Mouse (Mus musculus) C3H10T1/2 (cell line): ENCODE results near the gene Gm3012. TPM values are rescaled to one million over a fixed set of nuclear protein-coding genes. Genes with fewer than 3 reads are reported as not detected.

Experiments
- polyA plus RNA-seq, 2 experiments: library from polyadenylated mRNA; unstranded; fragments of >200 nt; fragmentation: generic; extraction: Trizol; gene quantifications; one replicate each; pipeline ENCODE4 v1.2.1; 2012; ENCODE audit warnings: missing spikeins in 2 of 2

Gene Gm3012
- polyA plus RNA-seq = not detected

GRCm38 (mm10) chr14:3634212-3634611, at the start of gene Gm3012:
Gene Gm3012 (plus strand): TSS chr14:3634512.

GRCm38 (mm10) chr14:3651730-3652129, 17.4 kb downstream of the Gm3012 start, which contains the start of gene Gm3020:
Gene Gm3020 (plus strand): TSS chr14:3652030.

GRCm38 (mm10) chr14:3688483-3688882, 54.2 kb downstream of the Gm3012 start, which contains the start of gene Gm3043:
Gene Gm3043 (plus strand): TSS chr14:3688783.

Other genes with a start within 250 kb of the Gm3012 start
- not detected for gene Gm10413, start 239.4 kb upstream of the Gm3012 start, polyA plus RNA-seq
- not detected for gene Gm10409, start 221.9 kb upstream of the Gm3012 start, polyA plus RNA-seq
- not detected for gene Gm3005, start 206.4 kb upstream of the Gm3012 start, polyA plus RNA-seq
- gene Gm10408, start 185.1 kb upstream of the Gm3012 start, polyA plus RNA-seq = not detected
- not detected for gene Gm3020, start 17.5 kb downstream of the Gm3012 start, polyA plus RNA-seq
- gene Gm3043, start 54.3 kb downstream of the Gm3012 start, polyA plus RNA-seq = not detected
- gene Gm3002, start 175.6 kb downstream of the Gm3012 start, polyA plus RNA-seq = not detected
- gene Gm3033, start 211.7 kb downstream of the Gm3012 start, polyA plus RNA-seq = not detected
- gene Gm2916, start 249.7 kb downstream of the Gm3012 start, polyA plus RNA-seq = not detected